Mouse (Mus musculus): ENCODE results near the gene Tbc1d5. TPM values are rescaled to one million over a fixed set of nuclear protein-coding genes. Genes with fewer than 3 reads are reported as not detected.

Tbc1d5 gene
- polyA plus RNA-seq, 1 experiment from 2014 or later, result 10.5 TPM

DNA sequence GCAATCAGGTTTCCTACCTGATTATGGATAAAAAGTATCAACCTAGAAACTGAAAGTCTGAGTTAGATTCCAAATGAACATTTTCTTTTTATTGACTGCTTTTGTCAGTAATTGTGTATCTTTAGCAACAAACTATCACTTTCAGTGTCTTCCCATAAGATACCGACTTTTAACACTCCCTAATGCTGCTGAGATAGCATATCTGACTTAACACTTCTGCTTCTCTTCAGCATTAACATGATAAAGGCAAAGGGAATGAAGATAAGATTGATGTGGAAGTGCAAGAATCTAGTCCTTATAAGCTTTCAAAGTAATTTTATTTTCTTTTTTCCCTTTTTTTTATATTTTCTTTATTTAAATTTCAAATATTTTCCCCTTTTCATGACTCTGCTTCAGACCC lies 138.3 kb downstream of the Tbc1d5 start:
- Histone ChIP-seq H3K36me3 (no peaks in the 10 kb centered on the region), H3K4me2 (replicated peaks) (no peak overlapping the region), H3K27ac (no peak overlapping the region), H3K9ac (no peak overlapping the region), H3K9me3 (no peaks in the 10 kb centered on the region), H3K4me1 (replicated peaks) (no peaks in the 10 kb centered on the region), H3K27me3 (replicated peaks) (no peaks in the 10 kb centered on the region), H3K4me3 (replicated peaks) (no peak overlapping the region)
- WGBS, result 50% methylated on average over 1 of the region's 1 CpGs
- ATAC-seq, result no peak

DNA sequence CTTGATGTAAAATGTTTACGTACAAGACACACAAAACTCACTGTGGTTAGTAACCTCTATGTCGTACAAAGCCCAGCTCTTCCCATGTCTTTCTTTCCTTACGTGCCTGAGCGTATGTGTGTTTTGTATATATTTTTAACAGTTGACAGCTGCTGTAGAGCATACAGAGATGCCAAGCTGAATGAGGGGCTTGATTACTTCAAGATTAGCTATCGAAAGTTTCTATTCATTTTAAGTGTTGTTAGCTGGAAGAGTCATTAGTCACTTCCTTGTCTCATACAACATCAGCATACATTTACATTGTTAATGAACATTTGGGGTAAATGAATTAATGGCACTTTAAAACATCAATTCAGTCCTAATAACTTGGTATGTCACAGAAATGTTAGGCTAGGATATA lies 155.9 kb downstream of the Tbc1d5 start:
- Histone ChIP-seq H3K4me2 (replicated peaks) (no peak overlapping the region), H3K36me3 (no peaks in the 10 kb centered on the region), H3K4me3 (replicated peaks) (no peak overlapping the region), H3K27me3 (replicated peaks) (no peaks in the 10 kb centered on the region), H3K4me1 (replicated peaks) (no peaks in the 10 kb centered on the region), H3K9me3 (no peaks in the 10 kb centered on the region), H3K27ac (no peak overlapping the region), H3K9ac (no peak overlapping the region)
- WGBS, result 83% methylated on average over 5 of the region's 5 CpGs
- ATAC-seq, result no peak

DNA sequence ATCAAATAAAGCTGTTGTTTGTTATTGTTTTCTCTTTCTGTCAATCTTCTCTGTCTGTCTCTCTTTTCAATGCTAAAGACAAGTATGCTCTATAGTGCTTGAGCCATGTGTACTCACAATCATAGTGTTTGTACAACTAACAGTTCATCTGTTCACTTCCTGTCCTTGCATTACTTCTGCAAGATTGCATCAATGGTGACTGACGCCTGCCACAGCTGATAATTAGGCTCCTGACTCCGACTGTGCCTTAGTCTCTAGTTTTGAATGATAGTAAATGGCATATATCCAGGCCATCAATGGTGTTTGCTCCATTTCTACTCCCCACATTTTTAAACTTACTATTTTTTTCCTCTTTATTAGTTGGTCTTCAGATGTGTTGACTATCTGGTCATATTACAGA lies 162.8 kb downstream of the Tbc1d5 start:
- H3K4me3 ChIP-seq (replicated peaks), result no peak overlapping the region
- H3K27me3 ChIP-seq (replicated peaks), result no peaks in the 10 kb centered on the region
- H3K9me3 ChIP-seq, result no peaks in the 10 kb centered on the region
- H3K4me1 ChIP-seq (replicated peaks), result no peaks in the 10 kb centered on the region
- ATAC-seq, result no peak
- H3K9ac ChIP-seq, result no peak overlapping the region
- H3K4me2 ChIP-seq (replicated peaks), result no peak overlapping the region
- H3K27ac ChIP-seq, result no peak overlapping the region
- H3K36me3 ChIP-seq, result no peaks in the 10 kb centered on the region
- 85% methylated on average over 2 of the region's 2 CpGs for WGBS

DNA sequence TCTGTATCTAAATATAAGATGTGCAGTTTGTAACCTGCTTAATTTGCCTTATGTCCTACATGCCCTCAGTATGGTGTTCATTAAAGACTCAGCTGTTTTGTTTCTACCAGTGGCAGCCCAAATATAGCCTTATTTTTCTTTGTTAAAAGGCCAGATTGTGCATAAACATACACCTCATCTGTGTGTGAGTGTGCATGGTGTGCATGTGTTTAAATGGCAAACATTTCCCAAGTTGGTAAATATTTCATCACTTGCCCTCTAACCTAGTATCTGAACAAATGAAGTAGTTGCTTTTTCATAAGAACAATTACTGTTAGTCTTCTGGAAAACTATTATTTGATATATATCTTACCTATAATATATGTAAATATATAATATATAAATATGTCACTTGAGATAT lies 165.2 kb downstream of the Tbc1d5 start:
- no peaks in the 10 kb centered on the region for H3K9me3 ChIP-seq
- no peak overlapping the region for H3K4me3 ChIP-seq (replicated peaks)
- H3K4me1 ChIP-seq (replicated peaks), result no peaks in the 10 kb centered on the region
- no peak overlapping the region for H3K4me2 ChIP-seq (replicated peaks)
- no peak overlapping the region for H3K9ac ChIP-seq
- ATAC-seq, result no peak
- no peak overlapping the region for H3K27ac ChIP-seq
- H3K27me3 ChIP-seq (replicated peaks), result no peaks in the 10 kb centered on the region
- no peaks in the 10 kb centered on the region for H3K36me3 ChIP-seq

DNA sequence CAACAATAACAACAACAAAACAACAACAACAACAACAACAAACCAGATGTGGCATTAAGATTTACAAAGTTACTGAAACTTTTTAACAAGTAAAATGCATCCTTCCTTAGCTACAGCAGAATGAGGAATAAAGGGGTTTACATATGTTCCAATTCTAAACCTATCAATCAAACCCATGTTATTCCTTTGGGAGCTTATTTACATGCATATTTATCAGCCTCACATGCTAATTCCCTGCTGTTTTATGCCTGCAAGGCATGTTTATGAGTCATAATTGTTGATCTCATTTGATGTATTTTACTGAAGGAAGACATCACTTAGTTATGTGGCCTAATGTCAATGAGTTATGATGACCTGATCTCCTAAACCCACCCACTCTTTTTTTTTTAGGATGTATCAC lies 176.0 kb downstream of the Tbc1d5 start:
- Histone ChIP-seq H3K27ac (no peak overlapping the region), H3K36me3 (no peaks in the 10 kb centered on the region), H3K9ac (no peak overlapping the region), H3K4me2 (replicated peaks) (no peak overlapping the region), H3K9me3 (no peaks in the 10 kb centered on the region), H3K4me1 (replicated peaks) (no peaks in the 10 kb centered on the region), H3K27me3 (replicated peaks) (no peaks in the 10 kb centered on the region), H3K4me3 (replicated peaks) (no peak overlapping the region)
- no peak for ATAC-seq

DNA sequence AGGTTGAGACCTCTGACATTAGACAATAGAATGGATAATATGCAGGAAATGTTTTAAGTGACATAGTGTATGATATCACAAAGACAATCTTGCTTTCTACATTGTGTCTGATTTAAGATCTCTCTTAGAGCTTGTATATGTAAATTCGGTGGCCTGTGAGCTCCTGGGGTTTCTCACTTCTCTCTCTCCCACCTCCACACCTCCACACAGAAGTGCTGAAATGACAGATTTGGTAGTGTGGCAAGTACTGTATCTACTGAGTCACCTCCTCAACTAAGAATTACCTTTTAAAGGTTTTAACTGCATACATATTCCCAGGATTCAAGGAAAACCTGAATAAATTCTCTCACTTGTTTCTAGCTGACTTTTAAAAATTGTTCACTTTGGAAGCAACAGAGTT lies 180.9 kb downstream of the Tbc1d5 start:
- H3K4me3 ChIP-seq (replicated peaks), result no peak overlapping the region
- 48% methylated on average over 1 of the region's 1 CpGs for WGBS
- no peaks in the 10 kb centered on the region for H3K4me1 ChIP-seq (replicated peaks)
- no peak overlapping the region for H3K27ac ChIP-seq
- H3K9ac ChIP-seq, result no peak overlapping the region
- ATAC-seq, result no peak
- H3K9me3 ChIP-seq, result no peaks in the 10 kb centered on the region
- H3K27me3 ChIP-seq (replicated peaks), result no peaks in the 10 kb centered on the region
- no peaks in the 10 kb centered on the region for H3K36me3 ChIP-seq
- no peak overlapping the region for H3K4me2 ChIP-seq (replicated peaks)

DNA sequence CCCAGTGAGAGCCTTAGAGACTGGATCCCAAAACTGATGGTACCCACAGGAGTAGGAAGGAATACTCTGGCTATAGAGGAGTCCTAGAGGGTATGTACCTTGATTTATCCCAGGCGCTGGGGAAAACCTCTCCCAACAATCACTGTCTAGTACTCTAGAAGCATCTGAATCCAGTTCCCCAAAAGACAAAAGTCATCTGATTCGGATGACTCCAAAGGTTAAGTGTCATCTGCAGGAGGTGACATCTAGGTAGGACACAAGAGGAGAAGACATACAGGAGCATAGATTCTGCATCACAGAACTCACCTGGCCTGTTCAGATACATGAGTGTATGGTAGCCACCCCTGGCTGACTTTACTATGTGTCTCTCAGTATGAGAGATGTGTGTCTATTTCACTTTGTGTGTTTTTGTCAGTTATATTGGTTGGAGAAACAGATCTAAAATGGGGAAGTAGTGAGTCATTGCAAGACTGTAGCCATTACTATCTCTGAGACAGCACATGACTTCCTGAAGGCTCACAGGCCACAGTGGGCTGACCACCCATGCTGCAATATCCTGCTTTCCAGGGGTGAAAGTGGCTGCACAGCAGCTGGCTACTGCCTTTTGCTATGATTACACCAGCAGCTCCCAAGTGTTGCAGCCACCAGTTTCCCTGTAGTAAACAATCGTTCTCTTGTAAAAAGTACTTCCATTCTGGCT lies 185.7 kb downstream of the Tbc1d5 start:
- H3K9ac ChIP-seq, result no peak overlapping the region
- WGBS, result 72% methylated on average over 3 of the region's 3 CpGs
- ATAC-seq, result no peak

DNA sequence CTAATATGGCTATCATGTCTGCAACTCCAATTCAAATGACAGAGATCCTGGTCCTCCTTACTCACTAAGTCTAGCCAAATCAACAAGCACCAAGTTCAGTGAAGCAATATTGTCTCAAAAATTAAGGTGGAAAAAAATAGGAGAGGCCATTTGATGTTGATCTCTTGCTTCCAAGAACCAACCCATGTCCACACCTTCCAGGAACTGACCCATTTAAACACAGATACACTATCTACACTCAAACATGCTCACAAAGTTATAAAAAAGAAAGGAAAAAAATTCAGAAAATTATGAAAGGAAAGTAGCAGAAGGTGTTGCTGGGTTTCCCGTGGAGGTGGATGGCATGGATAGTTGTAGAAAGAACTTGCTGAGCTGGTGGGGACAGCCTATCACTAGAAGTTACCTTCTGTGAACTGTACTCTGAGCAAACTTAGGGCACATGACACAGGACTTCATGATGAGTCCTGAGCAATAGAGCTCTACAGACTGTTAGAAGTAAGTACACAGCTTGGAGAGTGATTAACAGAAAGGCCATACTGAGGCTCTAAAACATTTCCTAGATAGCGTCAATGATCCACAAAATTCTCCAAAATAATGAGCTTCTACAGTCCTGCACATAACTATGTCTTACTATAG lies 188.3 kb downstream of the Tbc1d5 start:
- Histone ChIP-seq H3K27me3 (replicated peaks) (no peaks in the 10 kb centered on the region), H3K36me3 (no peaks in the 10 kb centered on the region), H3K4me2 (replicated peaks) (no peak overlapping the region), H3K4me1 (replicated peaks) (no peaks in the 10 kb centered on the region), H3K4me3 (replicated peaks) (no peak overlapping the region), H3K9ac (no peak overlapping the region), H3K9me3 (no peaks in the 10 kb centered on the region), H3K27ac (no peak overlapping the region)
- ATAC-seq, result no peak
- 97% methylated on average over 2 of the region's 2 CpGs for WGBS

More for the DNA sequence above, 185.7 kb downstream of the Tbc1d5 start:
- Histone ChIP-seq H3K27me3 (replicated peaks) (no peaks in the 10 kb centered on the region), H3K4me2 (replicated peaks) (no peak overlapping the region), H3K27ac (no peak overlapping the region), H3K36me3 (no peaks in the 10 kb centered on the region), H3K9me3 (no peaks in the 10 kb centered on the region), H3K4me1 (replicated peaks) (no peaks in the 10 kb centered on the region), H3K4me3 (replicated peaks) (no peak overlapping the region)

DNA sequence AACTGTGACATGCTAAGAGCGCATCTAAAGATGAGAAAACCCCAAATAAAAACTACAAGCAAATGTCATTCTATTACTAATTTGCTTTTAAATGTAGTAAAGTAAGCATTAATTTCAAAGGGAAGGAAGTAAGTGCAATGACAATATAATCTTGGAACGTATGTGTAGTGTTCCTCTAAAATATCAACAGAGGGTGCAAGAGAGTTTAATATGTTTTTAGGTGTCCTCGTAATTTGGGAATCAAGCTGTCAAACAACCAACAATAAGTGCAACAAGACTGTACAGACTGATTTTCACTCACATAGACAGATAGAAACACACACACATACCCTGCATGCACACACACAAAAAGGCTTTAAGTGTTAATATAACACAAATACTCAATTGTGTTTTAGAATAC lies 191.2 kb downstream of the Tbc1d5 start:
- no peaks in the 10 kb centered on the region for H3K4me1 ChIP-seq (replicated peaks)
- H3K27me3 ChIP-seq (replicated peaks), result no peaks in the 10 kb centered on the region
- H3K9me3 ChIP-seq, result no peaks in the 10 kb centered on the region
- H3K4me3 ChIP-seq (replicated peaks), result no peak overlapping the region
- no peak overlapping the region for H3K4me2 ChIP-seq (replicated peaks)
- H3K9ac ChIP-seq, result no peak overlapping the region
- no peak overlapping the region for H3K27ac ChIP-seq
- ATAC-seq, result no peak
- WGBS, result 62% methylated on average over 3 of the region's 3 CpGs
- H3K36me3 ChIP-seq, result no peaks in the 10 kb centered on the region

DNA sequence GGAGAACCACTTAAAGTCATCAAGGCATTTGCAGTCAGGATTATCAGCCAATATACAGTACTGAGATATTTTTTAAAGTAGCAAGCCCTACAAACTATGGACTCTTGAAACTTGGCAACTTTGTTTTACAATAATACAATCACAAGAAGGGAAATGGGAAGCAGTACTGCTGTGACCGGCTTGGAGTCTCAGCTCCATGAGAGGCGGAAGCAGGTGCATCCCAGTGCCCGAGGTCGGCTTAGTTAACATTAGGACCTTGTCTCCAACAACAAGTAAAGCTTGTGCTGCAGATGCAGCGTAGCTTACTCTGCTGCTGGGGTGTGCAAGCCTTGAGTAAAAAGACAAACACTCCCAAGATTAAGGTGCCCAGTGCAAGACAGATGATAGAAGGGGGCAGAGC lies 197.2 kb downstream of the Tbc1d5 start:
- no peak overlapping the region for H3K9ac ChIP-seq
- 87% methylated on average over 5 of the region's 5 CpGs for WGBS
- no peak overlapping the region for H3K4me2 ChIP-seq (replicated peaks)

DNA sequence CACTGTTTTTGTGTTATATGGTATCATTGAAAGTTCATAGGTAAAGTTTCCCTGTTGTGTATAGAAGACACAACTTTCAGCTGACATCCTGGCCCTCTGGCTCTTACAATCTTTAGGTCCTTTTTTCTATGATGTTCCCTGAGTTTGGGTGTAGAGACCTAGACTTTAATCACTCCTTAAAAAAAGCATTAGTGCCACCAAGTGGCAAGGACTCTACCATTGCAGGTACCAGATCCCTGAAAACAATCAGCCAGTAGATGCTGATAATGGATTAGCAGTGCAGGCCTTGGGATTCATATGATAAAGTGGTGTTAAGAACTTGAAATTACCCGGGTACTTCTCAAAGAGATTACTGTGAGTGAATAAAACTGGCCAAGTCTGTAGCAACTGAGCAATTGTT lies 207.0 kb downstream of the Tbc1d5 start:
- no peak overlapping the region for H3K9ac ChIP-seq
- no peaks in the 10 kb centered on the region for H3K36me3 ChIP-seq
- no peak overlapping the region for H3K27ac ChIP-seq
- no peak overlapping the region for H3K4me2 ChIP-seq (replicated peaks)
- H3K4me3 ChIP-seq (replicated peaks), result no peak overlapping the region
- no peaks in the 10 kb centered on the region for H3K27me3 ChIP-seq (replicated peaks)
- ATAC-seq, result no peak
- WGBS, result 33% methylated on average over 1 of the region's 1 CpGs
- no peaks in the 10 kb centered on the region for H3K9me3 ChIP-seq
- no peaks in the 10 kb centered on the region for H3K4me1 ChIP-seq (replicated peaks)

More for the DNA sequence above, 197.2 kb downstream of the Tbc1d5 start:
- ATAC-seq, result no peak
- Histone ChIP-seq H3K27ac (no peak overlapping the region), H3K27me3 (replicated peaks) (no peaks in the 10 kb centered on the region), H3K36me3 (no peaks in the 10 kb centered on the region), H3K4me1 (replicated peaks) (no peaks in the 10 kb centered on the region), H3K9me3 (no peaks in the 10 kb centered on the region), H3K4me3 (replicated peaks) (no peak overlapping the region)

DNA sequence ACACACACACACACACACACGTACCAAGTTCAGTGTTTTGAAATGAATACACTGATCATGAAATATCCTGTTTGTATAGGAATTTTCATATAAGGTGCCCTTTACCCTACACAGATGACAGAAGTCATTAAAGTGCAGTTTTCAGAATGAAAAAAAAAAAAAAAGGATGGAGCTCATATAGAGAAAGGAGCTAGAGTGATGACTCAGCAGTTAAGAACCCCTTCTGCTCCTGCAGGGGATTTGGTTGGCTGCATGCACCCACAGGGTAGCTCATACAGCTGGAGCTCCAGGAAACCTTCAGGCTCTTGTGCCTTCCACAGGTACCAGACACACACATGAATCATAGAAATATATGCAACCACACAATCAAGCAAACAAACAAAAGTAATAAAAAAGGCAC lies 213.0 kb downstream of the Tbc1d5 start:
- WGBS, result 97% methylated on average over 1 of the region's 1 CpGs
- no peaks in the 10 kb centered on the region for H3K4me1 ChIP-seq (replicated peaks)
- H3K27me3 ChIP-seq (replicated peaks), result no peaks in the 10 kb centered on the region
- no peaks in the 10 kb centered on the region for H3K9me3 ChIP-seq
- no peak overlapping the region for H3K4me2 ChIP-seq (replicated peaks)
- no peaks in the 10 kb centered on the region for H3K36me3 ChIP-seq
- H3K4me3 ChIP-seq (replicated peaks), result no peak overlapping the region
- no peak overlapping the region for H3K27ac ChIP-seq
- ATAC-seq, result no peak
- H3K9ac ChIP-seq, result no peak overlapping the region

DNA sequence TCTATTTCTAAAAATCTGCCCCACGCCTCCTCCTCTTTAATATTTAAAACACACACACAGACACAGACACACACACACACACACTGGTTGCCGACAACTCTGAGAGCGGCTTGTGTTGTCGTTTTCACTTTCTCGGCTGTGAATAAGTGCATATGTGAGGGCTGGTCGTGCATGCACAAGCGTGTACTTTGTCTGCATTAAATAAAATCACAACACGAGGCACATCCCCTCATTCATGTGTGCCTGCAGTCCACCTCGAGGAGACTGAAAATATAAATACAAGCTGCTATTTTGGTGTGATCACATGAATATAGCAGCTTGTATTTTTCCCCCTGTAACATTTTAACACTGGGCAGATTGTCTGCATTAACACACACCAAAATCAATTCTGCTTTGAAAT lies 224.8 kb downstream of the Tbc1d5 start:
- ATAC-seq, result no peak
- Histone ChIP-seq H3K9me3 (no peaks in the 10 kb centered on the region), H3K9ac (no peak overlapping the region), H3K4me3 (replicated peaks) (no peak overlapping the region), H3K4me1 (replicated peaks) (no peaks in the 10 kb centered on the region), H3K27me3 (replicated peaks) (no peaks in the 10 kb centered on the region), H3K36me3 (no peaks in the 10 kb centered on the region), H3K27ac (no peak overlapping the region), H3K4me2 (replicated peaks) (no peak overlapping the region)
- WGBS, result 85% methylated on average over 9 of the region's 9 CpGs
